Mouse (Mus musculus): ENCODE data around the gene Magi1. TPM values are rescaled to one million over a fixed set of nuclear protein-coding genes. Genes with fewer than 3 reads are reported as not detected.

Magi1 gene
- total and polyA plus RNA-seq, 2 experiments from 2014 or later: 27.6 to 45.4 TPM

DNA sequence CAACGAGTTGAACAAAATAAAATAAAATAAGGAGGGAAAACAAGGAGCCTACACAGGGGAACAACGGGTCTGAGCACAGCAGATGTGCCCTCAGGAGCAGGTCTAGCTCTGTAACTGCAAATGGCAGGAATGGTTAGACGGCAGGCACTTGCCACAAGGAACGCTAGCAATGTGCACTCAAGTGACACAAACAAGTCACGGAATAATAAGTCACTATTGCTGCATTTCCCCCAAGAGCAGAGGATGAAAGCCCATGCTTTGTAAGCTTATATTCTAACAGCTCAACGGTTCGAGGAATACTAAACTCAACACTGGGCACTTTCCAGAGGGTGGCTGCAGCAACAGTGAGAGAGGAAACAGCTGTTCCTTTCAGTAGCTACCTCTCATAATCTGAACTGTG, 462.2 kb downstream of the Magi1 start:
- peaks cover 12% of the 10 kb centered on the region for H3K4me1 ChIP-seq (ENCODE audit: insufficient read depth, low read length)
- H3K9me3 ChIP-seq (ENCODE audit: low read length): no peaks in the 10 kb centered on the region
- no peak for ATAC-seq (ENCODE audit: low FRiP score)
- H3K4me3 ChIP-seq (ENCODE audit: low read depth, low read length): no peak overlapping the region
- no peak overlapping the region for H3K27ac ChIP-seq (ENCODE audit: low read depth, low read length)
- no peak for DNase-seq (ENCODE audit: low spot score)
- no peaks in the 10 kb centered on the region for H3K36me3 ChIP-seq (ENCODE audit: insufficient read depth, low read length)
- H3K4me2 ChIP-seq (ENCODE audit: low read depth, low read length, poor library complexity, severe bottlenecking): no peak overlapping the region
- TF ChIP-seq CTCF (IDR thresholded peaks at IDR 0.05): no peak
- whole genome bisulfite sequencing: 27% methylated on average over 7 of the region's 7 CpGs
- H3K27me3 ChIP-seq (ENCODE audit: insufficient read depth, low read length): no peaks in the 10 kb centered on the region
- H3K9ac ChIP-seq (replicated peaks; ENCODE audit: low read length, poor library complexity, severe bottlenecking): no peak overlapping the region

DNA sequence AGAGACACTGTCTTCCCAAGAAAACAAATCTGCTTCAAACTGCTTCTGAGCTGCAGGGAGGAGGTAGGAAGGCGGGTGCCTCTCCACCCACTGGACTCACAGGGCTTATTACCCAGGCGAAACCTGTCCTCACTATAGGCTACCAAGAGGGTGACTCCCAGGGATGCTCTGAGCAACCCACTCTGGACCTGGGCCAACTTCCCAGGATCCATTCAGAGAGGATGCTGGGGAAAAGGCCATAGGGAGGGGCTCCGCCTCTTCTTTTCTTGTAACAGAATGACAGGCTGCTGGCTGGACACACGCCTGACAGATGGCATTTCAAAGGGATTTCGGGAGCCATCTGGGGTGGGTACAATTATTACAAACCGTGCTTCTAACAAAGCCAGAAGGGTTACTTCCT, 463.8 kb downstream of the Magi1 start:
- H3K4me2 ChIP-seq (ENCODE audit: low read depth, low read length, poor library complexity, severe bottlenecking): peak overlapping the region; percentile 18; the same call in 1 of the 2 replicates
- peak overlapping the region; percentile 38; the same call in 1 of the 2 replicates for H3K27ac ChIP-seq (ENCODE audit: low read depth, low read length)
- H3K9me3 ChIP-seq (ENCODE audit: low read length): no peaks in the 10 kb centered on the region
- no peak overlapping the region for H3K4me3 ChIP-seq (ENCODE audit: low read depth, low read length)
- DNase-seq (ENCODE audit: low spot score) (peak; percentile 95), ATAC-seq (ENCODE audit: low FRiP score) (peak; percentile 76)
- H3K36me3 ChIP-seq (ENCODE audit: insufficient read depth, low read length): no peaks in the 10 kb centered on the region
- H3K27me3 ChIP-seq (ENCODE audit: insufficient read depth, low read length): no peaks in the 10 kb centered on the region
- H3K9ac ChIP-seq (replicated peaks; ENCODE audit: low read length, poor library complexity, severe bottlenecking): no peak overlapping the region
- H3K4me1 ChIP-seq (ENCODE audit: insufficient read depth, low read length): peaks cover 16% of the 10 kb centered on the region
- 12% methylated on average over 6 of the region's 6 CpGs for WGBS
- TF ChIP-seq CTCF (IDR thresholded peaks at IDR 0.05): no peak

DNA sequence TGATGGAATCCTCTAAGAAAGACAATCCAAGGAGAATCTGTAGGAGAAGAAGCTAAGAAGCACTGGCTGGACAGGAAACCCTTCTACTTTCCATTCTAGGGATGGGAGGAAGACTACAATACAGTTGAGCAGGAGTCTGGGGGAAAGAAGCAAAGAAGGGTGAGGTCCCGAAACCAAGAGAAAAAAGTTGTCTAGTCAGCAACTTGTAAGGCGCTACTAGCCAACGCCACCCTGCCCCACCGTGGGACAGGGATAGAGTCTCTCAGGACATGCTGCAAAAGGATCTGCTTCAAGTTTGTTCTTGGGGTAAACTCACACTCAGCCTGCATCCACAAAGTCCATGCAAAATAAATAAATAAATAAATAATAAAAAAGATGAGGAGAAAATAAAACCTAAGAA, 464.4 kb downstream of the Magi1 start:
- TF ChIP-seq CTCF (IDR thresholded peaks at IDR 0.05): no peak
- H3K4me1 ChIP-seq (ENCODE audit: insufficient read depth, low read length): peaks cover 16% of the 10 kb centered on the region
- no peak overlapping the region for H3K27ac ChIP-seq (ENCODE audit: low read depth, low read length)

GRCm38 (mm10) chr6:93818494-93818893, 465.2 kb downstream of the Magi1 start:
- ATAC-seq (ENCODE audit: low FRiP score): no peak
- no peaks in the 10 kb centered on the region for H3K36me3 ChIP-seq (ENCODE audit: insufficient read depth, low read length)
- DNase-seq (ENCODE audit: low spot score): no peak
- no peak for TF ChIP-seq CTCF (IDR thresholded peaks at IDR 0.05)
- WGBS: 87% methylated on average over 4 of the region's 4 CpGs
- peaks cover 16% of the 10 kb centered on the region for H3K4me1 ChIP-seq (ENCODE audit: insufficient read depth, low read length)
- H3K27me3 ChIP-seq (ENCODE audit: insufficient read depth, low read length): no peaks in the 10 kb centered on the region
- H3K9me3 ChIP-seq (ENCODE audit: low read length): no peaks in the 10 kb centered on the region
- H3K4me3 ChIP-seq (ENCODE audit: low read depth, low read length): no peak overlapping the region
- no peak overlapping the region for H3K9ac ChIP-seq (replicated peaks; ENCODE audit: low read length, poor library complexity, severe bottlenecking)
- no peak overlapping the region for H3K27ac ChIP-seq (ENCODE audit: low read depth, low read length)
- no peak overlapping the region for H3K4me2 ChIP-seq (ENCODE audit: low read depth, low read length, poor library complexity, severe bottlenecking)

More for the DNA sequence above, 464.4 kb downstream of the Magi1 start:
- H3K4me2 ChIP-seq (ENCODE audit: low read depth, low read length, poor library complexity, severe bottlenecking): no peak overlapping the region
- no peaks in the 10 kb centered on the region for H3K27me3 ChIP-seq (ENCODE audit: insufficient read depth, low read length)
- no peaks in the 10 kb centered on the region for H3K9me3 ChIP-seq (ENCODE audit: low read length)
- WGBS: 88% methylated on average over 4 of the region's 4 CpGs
- no peak for ATAC-seq (ENCODE audit: low FRiP score)
- H3K9ac ChIP-seq (replicated peaks; ENCODE audit: low read length, poor library complexity, severe bottlenecking): no peak overlapping the region
- no peak for DNase-seq (ENCODE audit: low spot score)
- no peak overlapping the region for H3K4me3 ChIP-seq (ENCODE audit: low read depth, low read length)
- H3K36me3 ChIP-seq (ENCODE audit: insufficient read depth, low read length): no peaks in the 10 kb centered on the region

GRCm38 (mm10) chr6:93805407-93805936, 478.2 kb downstream of the Magi1 start:
- no peak overlapping the region for H3K27ac ChIP-seq (ENCODE audit: low read depth, low read length)
- TF ChIP-seq CTCF (IDR thresholded peaks at IDR 0.05): no peak
- no peak overlapping the region for H3K9ac ChIP-seq (replicated peaks; ENCODE audit: low read length, poor library complexity, severe bottlenecking)
- no peaks in the 10 kb centered on the region for H3K27me3 ChIP-seq (ENCODE audit: insufficient read depth, low read length)
- DNase-seq (ENCODE audit: low spot score) (no peak), ATAC-seq (ENCODE audit: low FRiP score) (no peak)
- peaks cover 2% of the 10 kb centered on the region for H3K4me1 ChIP-seq (ENCODE audit: insufficient read depth, low read length)
- WGBS: 81% methylated on average over 5 of the region's 5 CpGs
- H3K9me3 ChIP-seq (ENCODE audit: low read length): no peaks in the 10 kb centered on the region
- 0 out of 2 replicates have a peak, but pooled peaks cover 3% of the 10 kb centered on the region for H3K36me3 ChIP-seq (ENCODE audit: insufficient read depth, low read length)
- H3K4me3 ChIP-seq (ENCODE audit: low read depth, low read length): no peak overlapping the region
- H3K4me2 ChIP-seq (ENCODE audit: low read depth, low read length, poor library complexity, severe bottlenecking): no peak overlapping the region

DNA sequence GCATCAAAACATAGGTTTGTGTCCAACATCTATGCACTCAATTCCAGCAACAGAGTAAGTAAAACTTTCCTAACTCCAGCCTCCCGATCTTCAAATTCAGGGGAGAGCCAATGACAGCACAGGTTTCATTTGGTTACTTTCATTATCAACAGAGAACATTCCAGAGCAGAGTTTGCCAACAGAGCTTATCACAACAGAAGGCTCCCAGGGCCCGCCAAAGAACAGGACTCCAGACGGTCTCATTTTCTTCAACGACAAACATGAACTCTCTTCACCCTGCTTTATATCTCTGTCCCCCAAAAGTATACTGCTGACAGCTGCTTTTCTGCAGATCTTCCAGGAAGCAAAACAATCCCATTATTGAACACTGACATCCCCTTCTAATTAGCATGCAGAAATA, 481.3 kb downstream of the Magi1 start:
- no peak for ATAC-seq (ENCODE audit: low FRiP score)
- TF ChIP-seq CTCF (IDR thresholded peaks at IDR 0.05): no peak
- Histone ChIP-seq H3K4me1 (ENCODE audit: insufficient read depth, low read length) (peaks cover 2% of the 10 kb centered on the region), H3K4me3 (ENCODE audit: low read depth, low read length) (no peak overlapping the region), H3K27me3 (ENCODE audit: insufficient read depth, low read length) (no peaks in the 10 kb centered on the region), H3K4me2 (ENCODE audit: low read depth, low read length, poor library complexity, severe bottlenecking) (no peak overlapping the region), H3K9ac (replicated peaks; ENCODE audit: low read length, poor library complexity, severe bottlenecking) (no peak overlapping the region), H3K9me3 (ENCODE audit: low read length) (no peaks in the 10 kb centered on the region), H3K27ac (ENCODE audit: low read depth, low read length) (no peak overlapping the region), H3K36me3 (ENCODE audit: insufficient read depth, low read length) (0 out of 2 replicates have a peak, but pooled peaks cover 3% of the 10 kb centered on the region)
- 36% methylated on average over 4 of the region's 4 CpGs for WGBS
- DNase-seq (ENCODE audit: low spot score): no peak

All from midbrain, postnatal 0 days (tissue).